Comparison of ENCODE assay signal across 14 mouse cellular contexts in the genomic region with DNA sequence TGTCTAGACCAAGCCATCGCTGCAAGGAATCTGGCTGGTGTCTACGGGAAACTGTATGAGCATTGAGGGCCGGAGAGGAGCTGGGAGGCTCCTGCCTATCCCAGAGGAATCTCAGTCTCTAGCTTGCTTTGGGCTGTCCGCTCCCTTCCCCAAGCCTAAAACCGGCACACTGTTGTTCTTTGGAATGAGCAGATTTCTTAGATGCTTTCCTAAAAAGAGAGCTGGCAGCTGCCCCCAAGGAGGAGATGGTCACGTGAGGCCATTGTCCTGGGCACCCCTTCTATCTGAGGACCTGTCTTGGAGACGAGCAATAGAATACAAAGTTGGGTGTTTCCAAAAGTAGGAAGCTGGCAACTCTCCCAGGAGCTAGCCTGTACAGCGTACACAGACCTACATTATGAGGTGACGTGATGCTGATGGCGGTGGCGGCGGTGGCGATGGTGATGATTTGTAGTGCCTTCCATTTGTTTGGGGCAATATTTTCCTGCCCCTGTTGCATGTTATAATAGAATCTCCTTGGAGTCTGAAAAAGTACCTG. TPM values are rescaled to one million over a fixed set of nuclear protein-coding genes. Genes with fewer than 3 reads are reported as not detected.
A peak's percentile ranks its signal among the peaks of the same experiment; 100 is the strongest.
DNase-seq lines count a peak whose midpoint lies in the region; ATAC-seq and TF ChIP-seq lines count a peak whose summit lies in the region.
"Had no signal": no experiment of that assay in that cellular context is flagged by ENCODE, and none has a peak within 500 bp of the region (broad histone marks: within the 10 kb centered on the region; RNA-seq: fewer than 3 reads in every experiment).

No protein-coding gene starts in this region.

- H3K36me3 ChIP-seq in embryonic facial prominence, embryonic 13.5 days, result peaks cover 31% of the 10 kb centered on the region
- H3K36me3 ChIP-seq in embryonic facial prominence, embryonic 10.5 days (replicated peaks), result peaks cover 6% of the 10 kb centered on the region; the same call in 1 of the 2 replicates
- H3K36me3 ChIP-seq in heart, postnatal 0 days (replicated peaks; ENCODE audit: control insufficient read depth, insufficient read depth, low read length), result peaks cover 33% of the 10 kb centered on the region
- H3K36me3 ChIP-seq: hindbrain, embryonic 15.5 days; midbrain, embryonic 15.5 days had no signal

- H3K27me3 ChIP-seq in embryonic facial prominence, embryonic 13.5 days, result no peaks in the 10 kb centered on the region
- H3K27me3 ChIP-seq in embryonic facial prominence, embryonic 10.5 days (replicated peaks; ENCODE audit: low read depth, poor library complexity, severe bottlenecking), result peaks cover 7% of the 10 kb centered on the region
- H3K27me3 ChIP-seq in heart, postnatal 0 days (ENCODE audit: control insufficient read depth, insufficient read depth, low read length), result no peaks in the 10 kb centered on the region

- 0 out of 2 replicates have a peak overlapping the region, but pooled peaks have one; percentile 21 for H3K9ac ChIP-seq in embryonic facial prominence, embryonic 13.5 days
- H3K9ac ChIP-seq in heart, postnatal 0 days (replicated peaks; ENCODE audit: low read depth, low read length), result 0 out of 2 replicates have a peak overlapping the region, but pooled peaks have one; percentile 30
- H3K9ac ChIP-seq: hindbrain, embryonic 15.5 days; midbrain, embryonic 15.5 days had no signal

- intact Hi-C loops in heart, postnatal 36 days (cut with DNase I), result no loop called here

- no peak for TF ChIP-seq CTCF in heart, postnatal 0 days (IDR thresholded peaks at IDR 0.05; ENCODE audit: low read depth)

- no peak overlapping the region for H3K27ac ChIP-seq in embryonic facial prominence, embryonic 13.5 days
- no peak overlapping the region for H3K27ac ChIP-seq in embryonic facial prominence, embryonic 10.5 days (replicated peaks)
- H3K27ac ChIP-seq in heart, postnatal 0 days (ENCODE audit: low read depth), result peak overlapping the region; percentile 28; the same call in 1 of the 2 replicates
- H3K27ac ChIP-seq: hindbrain, embryonic 15.5 days; midbrain, embryonic 15.5 days had no signal

- WGBS in embryonic facial prominence, embryonic 13.5 days, result 60% methylated on average over 13 of the region's 13 CpGs
- 62% methylated on average over 13 of the region's 13 CpGs for WGBS in embryonic facial prominence, embryonic 10.5 days
- 28% methylated on average over 13 of the region's 13 CpGs for WGBS in heart, postnatal 0 days

- H3K4me2 ChIP-seq in embryonic facial prominence, embryonic 13.5 days, result 0 out of 2 replicates have a peak overlapping the region, but pooled peaks have one; percentile 7
- peak overlapping the region; percentile 35 for H3K4me2 ChIP-seq in heart, postnatal 0 days (ENCODE audit: low read depth, low read length)
- H3K4me2 ChIP-seq: hindbrain, embryonic 15.5 days; midbrain, embryonic 15.5 days had no signal

- no peak for DNase-seq in embryonic facial prominence, embryonic 10.5 days (ENCODE audit: low spot score)
- peak; percentile 46 for DNase-seq in heart, adult 8-10 months (ENCODE audit: low spot score)
- DNase-seq in heart, postnatal 36 days, result no peak
- DNase-seq in ZHBTc4 (ENCODE audit: low read depth, low spot score), result peak; percentile 39
- no peak for DNase-seq in heart, postnatal 0 days (ENCODE audit: low spot score)
- no peak for DNase-seq in urinary bladder, postnatal 4 days (ENCODE audit: low spot score in 2 of 2)
- no peak for DNase-seq in frontal cortex, postnatal 36 days (ENCODE audit: low spot score in 2 of 2)
- DNase-seq: cerebellum, adult 2 months; gastrocnemius, postnatal 25 days; kidney, adult 8-10 months; retina, postnatal 1 day had no signal

- no peak for ATAC-seq in embryonic facial prominence, embryonic 13.5 days (ENCODE audit: insufficient number of reproducible peaks, insufficient read depth, low FRiP score, low TSS enrichment, low read depth)
- no peak for ATAC-seq in heart, postnatal 0 days (ENCODE audit: insufficient read depth, low read depth)
- ATAC-seq: midbrain, embryonic 15.5 days had no signal

- TF ChIP-seq EP300 in heart, postnatal 0 days (IDR thresholded peaks at IDR 0.05; ENCODE audit: low read depth), result no peak

- no peak overlapping the region for H3K4me3 ChIP-seq in embryonic facial prominence, embryonic 13.5 days
- H3K4me3 ChIP-seq in embryonic facial prominence, embryonic 10.5 days, result no peak overlapping the region
- H3K4me3 ChIP-seq in heart, postnatal 0 days (ENCODE audit: low read depth, low read length), result no peak overlapping the region
- H3K4me3 ChIP-seq: hindbrain, embryonic 15.5 days; midbrain, embryonic 15.5 days had no signal

- no peaks in the 10 kb centered on the region for H3K9me3 ChIP-seq in embryonic facial prominence, embryonic 13.5 days
- H3K9me3 ChIP-seq in embryonic facial prominence, embryonic 10.5 days, result no peaks in the 10 kb centered on the region
- no peaks in the 10 kb centered on the region for H3K9me3 ChIP-seq in heart, postnatal 0 days (replicated peaks; ENCODE audit: control insufficient read depth, low read length)
- H3K9me3 ChIP-seq: hindbrain, embryonic 15.5 days; midbrain, embryonic 15.5 days had no signal

- H3K4me1 ChIP-seq in embryonic facial prominence, embryonic 13.5 days, result peaks cover 42% of the 10 kb centered on the region
- H3K4me1 ChIP-seq in embryonic facial prominence, embryonic 10.5 days, result peaks cover 19% of the 10 kb centered on the region
- H3K4me1 ChIP-seq in heart, postnatal 0 days (ENCODE audit: control insufficient read depth, insufficient read depth), result peaks cover 30% of the 10 kb centered on the region
- H3K4me1 ChIP-seq: hindbrain, embryonic 15.5 days; midbrain, embryonic 15.5 days had no signal

RNA-seq across cellular contexts. Expression of a gene that starts 7.9 kb away (rescaled TPM):
- polyA plus RNA-seq in embryonic facial prominence, embryonic 13.5 days (2015; fragmentation: Nextera tagmentation; extraction: Ambion mirVana), result 6.9 and 7.0 TPM in 2 replicates
- 0.50 and 0.67 TPM in 2 replicates for polyA plus RNA-seq in embryonic facial prominence, embryonic 10.5 days (2016; fragmentation: Nextera tagmentation; extraction: Ambion mirVana)
- 10 to 100 TPM; 14.7 to 21.1 (median 18.8) TPM for total RNA-seq in heart, adult 8-10 months (2022)
- total RNA-seq in heart, postnatal 36 days (2021), result 10 to 100 TPM; 28.4 to 35.1 TPM
- total RNA-seq in heart, postnatal 0 days (2014; rRNA removed; ENCODE audit: low replicate concordance), result 15.7 and 18.6 TPM in 2 replicates
- 1.4 and 1.5 TPM in 2 replicates for polyA plus RNA-seq in heart, postnatal 0 days (2015; fragmentation: Nextera tagmentation; extraction: Ambion mirVana)

Comparison
In these comparisons a context has a peak if more than half of its experiments do, and no peak if none do; other contexts are left out.
1. DNase-seq: peak in heart, adult 8-10 months (single experiment) and ZHBTc4 (single experiment); none in embryonic facial prominence, embryonic 10.5 days (single experiment), heart, postnatal 36 days (0 of 2), heart, postnatal 0 days (single experiment), urinary bladder, postnatal 4 days (0 of 2) and frontal cortex, postnatal 36 days (0 of 2).